Mouse (Mus musculus) embryonic facial prominence, embryonic 13.5 days (tissue): Measurements from ENCODE around the gene Mgarp. TPM values are rescaled to one million over a fixed set of nuclear protein-coding genes. Genes with fewer than 3 reads are reported as not detected.
"Not testable (repeated sequence)": the region's sequence is repeated elsewhere in the genome, so short reads cannot be mapped to it uniquely, and the experiment has no call there.

Experiments
- ATAC-seq: fragments of 200-750 bp; cut with Nextera tagmentation; 2 replicates; pipeline ENCODE4 v1.8.0; 2017; ENCODE audit warnings: low read depth; ENCODE audit not compliant: insufficient number of reproducible peaks, insufficient read depth, low FRiP score, low TSS enrichment
- H3K27ac ChIP-seq: fragments of 300-500 bp; sonication (generic); 2 replicates; pipeline ENCODE4 v1.5.1; 2015; ENCODE audit warnings: moderate library complexity, mild to moderate bottlenecking, inconsistent platforms
- H3K27me3 ChIP-seq: fragments of 300-500 bp; sonication (generic); 2 replicates; pipeline ENCODE4 v1.6.1; 2015; ENCODE audit warnings: mild to moderate bottlenecking, inconsistent platforms
- H3K36me3 ChIP-seq: fragments of 300-500 bp; sonication (generic); 2 replicates; pipeline ENCODE4 v1.6.1; 2015; ENCODE audit warnings: mild to moderate bottlenecking, inconsistent platforms
- H3K4me1 ChIP-seq: fragments of 300-500 bp; sonication (generic); 2 replicates; pipeline ENCODE4 v1.6.1; 2015; ENCODE audit warnings: inconsistent platforms
- H3K4me2 ChIP-seq: fragments of 300-500 bp; sonication (generic); 2 replicates; pipeline ENCODE4 v1.6.1; 2015; ENCODE audit warnings: moderate library complexity, mild to moderate bottlenecking, inconsistent platforms
- H3K4me3 ChIP-seq: fragments of 300-500 bp; sonication (generic); 2 replicates; pipeline ENCODE4 v1.5.1; 2015; ENCODE audit warnings: mild to moderate bottlenecking, inconsistent platforms
- H3K9ac ChIP-seq: fragments of 300-500 bp; sonication (generic); 2 replicates; pipeline ENCODE4 v1.6.1; 2015; ENCODE audit warnings: mild to moderate bottlenecking, inconsistent platforms
- H3K9me3 ChIP-seq: fragments of 300-500 bp; sonication (generic); 2 replicates; pipeline ENCODE4 v1.6.1; 2016; ENCODE audit warnings: inconsistent platforms
- WGBS: fragments of 180-500 bp; shearing (Covaris S2); methylation state at CpG from one replicate; pipeline ENCODE4 v1.1.7; 2015; ENCODE audit warnings: mixed read lengths; 5-methylcytosine and 5-hydroxymethylcytosine counted together
- polyA plus RNA-seq: library from polyadenylated mRNA; unstranded; fragments of >200 nt; fragmentation: Nextera tagmentation; extraction: Ambion mirVana; gene quantifications from 2 replicates; pipeline ENCODE4 v1.2.1, GENCODE M21; 2015

Gene Mgarp
- polyA plus RNA-seq: 5.2 and 7.0 TPM in 2 replicates

DNA sequence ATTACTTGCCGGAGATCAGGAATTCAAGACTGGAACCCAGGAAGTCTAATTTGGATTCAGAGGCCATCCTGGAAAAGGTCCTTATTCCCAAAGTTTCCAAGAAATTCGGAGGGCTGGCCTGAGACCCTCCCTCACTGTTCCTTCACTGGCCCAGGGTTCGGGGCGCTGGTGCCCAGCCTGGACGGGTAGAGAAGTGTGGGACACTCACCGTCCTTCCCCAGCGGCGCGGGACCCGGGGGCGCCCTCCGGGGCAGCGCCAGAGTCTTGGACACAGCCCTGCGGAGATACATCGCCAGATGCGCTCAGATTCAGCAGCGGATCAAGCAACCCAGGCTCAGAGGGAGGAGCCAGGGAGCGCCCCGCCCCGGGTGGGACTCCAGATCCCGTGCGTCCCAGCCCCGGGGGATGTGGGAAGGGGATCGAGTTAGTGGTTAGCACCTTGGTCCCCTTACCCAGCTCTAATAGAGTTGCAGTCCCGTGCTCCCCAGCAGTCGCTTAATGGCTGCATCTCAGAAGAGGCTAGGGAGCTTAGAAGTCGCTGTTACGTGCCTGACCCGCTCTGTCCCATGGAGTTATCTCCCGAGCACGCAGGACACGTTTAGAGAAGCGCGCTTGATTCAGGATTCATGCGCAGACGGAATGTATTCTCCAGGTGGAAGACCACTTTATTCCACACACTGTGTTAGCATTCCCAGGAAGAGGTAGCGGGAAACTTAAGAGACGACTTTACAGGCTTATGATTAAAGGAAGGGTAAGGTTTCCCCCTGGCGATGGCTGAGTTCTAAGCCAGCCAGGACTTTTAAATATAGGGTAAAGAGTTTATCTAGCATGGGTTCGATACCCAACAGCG, at the start of gene Mgarp:
Mgarp (minus strand) TSS at position 520 of the 850 bp plus-strand sequence.
- H3K4me1 ChIP-seq: peaks cover 18% of the 10 kb centered on the region; the same call in 1 of the 2 replicates
- peak within 1 kb of the TSS; percentile 53 for H3K4me3 ChIP-seq
- H3K4me2 ChIP-seq: peak within 1 kb of the TSS; percentile 73
- peak within 1 kb of the TSS; percentile 67 for H3K9ac ChIP-seq
- peak; percentile 76; the same call in 1 of the 2 replicates for ATAC-seq
- no peak within 1 kb of the TSS for H3K27ac ChIP-seq
- no peaks in the 10 kb centered on the region for H3K36me3 ChIP-seq
- no peaks in the 10 kb centered on the region for H3K9me3 ChIP-seq
- peaks cover 23% of the 10 kb centered on the region for H3K27me3 ChIP-seq
- WGBS: 2% methylated on average over 41 of the region's 41 CpGs

DNA sequence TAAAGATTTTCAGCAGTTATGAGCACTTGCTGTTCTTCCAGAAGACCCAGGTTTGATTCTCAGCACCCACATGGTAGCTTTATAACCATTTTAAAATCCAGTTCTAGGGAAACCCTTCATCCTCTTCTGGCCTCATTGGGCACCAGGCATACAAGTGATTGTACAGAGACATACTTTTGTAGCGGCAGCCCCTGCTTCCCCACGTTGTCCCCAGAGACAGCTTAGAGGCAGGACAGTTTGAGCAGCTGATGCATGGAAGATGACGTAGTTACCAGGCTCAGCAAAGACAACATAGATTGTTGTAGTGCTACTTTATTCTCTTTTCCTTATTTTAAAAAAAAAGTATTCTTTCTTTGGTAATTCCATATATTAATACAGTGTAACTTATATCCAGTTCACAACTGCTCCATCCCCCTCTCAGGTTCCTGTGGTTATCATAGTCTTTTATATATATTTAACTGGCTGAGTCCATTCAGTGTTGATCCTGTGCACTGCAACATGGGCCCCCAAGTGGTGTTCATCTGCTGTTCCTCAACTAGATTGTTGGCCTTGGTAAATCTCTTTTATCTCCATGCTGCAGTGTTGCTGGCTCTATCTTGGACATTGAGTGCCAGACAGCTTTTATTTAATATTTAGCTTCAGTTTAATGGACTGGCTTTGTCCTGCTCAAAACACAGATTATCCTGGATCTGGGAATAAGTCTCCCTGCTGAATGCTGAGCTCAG, 38.5 kb upstream of the Mgarp start:
- no peak overlapping the region for H3K4me2 ChIP-seq
- no peaks in the 10 kb centered on the region for H3K4me1 ChIP-seq
- no peak overlapping the region for H3K4me3 ChIP-seq
- no peak for ATAC-seq
- H3K9me3 ChIP-seq: no peaks in the 10 kb centered on the region
- no peak overlapping the region for H3K9ac ChIP-seq
- 86% methylated on average over 3 of the region's 3 CpGs for WGBS
- H3K27ac ChIP-seq: no peak overlapping the region
- peaks cover 16% of the 10 kb centered on the region; the same call in 1 of the 2 replicates for H3K36me3 ChIP-seq
- no peaks in the 10 kb centered on the region for H3K27me3 ChIP-seq

DNA sequence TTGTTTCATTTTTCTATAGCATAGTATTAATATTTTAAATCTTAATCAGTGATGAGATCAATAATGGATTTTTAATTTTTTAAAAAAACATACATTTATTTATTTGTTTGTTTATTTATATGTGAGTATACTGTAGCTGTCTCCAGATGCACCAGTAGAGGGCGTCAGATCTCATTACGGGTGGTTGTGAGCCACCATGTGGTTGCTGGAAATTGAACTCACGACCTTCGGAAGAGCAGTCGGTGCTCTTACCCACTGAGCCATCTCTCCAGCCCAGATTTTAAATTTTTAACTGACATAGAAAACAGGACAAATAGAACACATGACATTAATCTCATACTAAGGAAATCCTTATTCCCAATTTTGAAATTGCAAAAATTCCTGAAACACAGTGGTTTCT, 37.8 kb upstream of the Mgarp start:
- not testable (repeated sequence) for H3K4me1 ChIP-seq, H3K4me2 ChIP-seq, H3K9me3 ChIP-seq, H3K27me3 ChIP-seq, H3K27ac ChIP-seq, H3K4me3 ChIP-seq, H3K9ac ChIP-seq, ATAC-seq
- peaks cover 11% of the 10 kb centered on the region; the same call in 1 of the 2 replicates for H3K36me3 ChIP-seq
- 85% methylated on average over 5 of the region's 5 CpGs for WGBS

DNA sequence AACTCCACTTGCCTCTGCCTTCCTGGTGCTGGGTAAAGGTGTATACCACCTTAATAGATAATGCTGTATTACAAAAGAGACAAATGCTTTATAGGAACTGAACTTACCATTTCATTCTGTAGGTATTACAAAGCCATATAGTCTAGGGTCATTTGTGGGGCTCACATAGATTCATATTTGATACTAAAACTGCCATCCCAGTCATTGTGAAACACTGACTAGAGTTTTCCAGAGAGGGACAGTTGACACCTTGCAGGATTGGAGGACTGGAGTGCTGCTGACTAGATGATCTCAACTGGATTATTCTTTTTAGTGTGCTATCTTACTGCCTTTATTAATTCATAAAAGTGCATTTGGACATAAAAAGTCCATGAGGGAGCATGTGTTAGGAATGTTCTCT, 28.9 kb upstream of the Mgarp start:
- Histone ChIP-seq H3K27ac (no peak overlapping the region), H3K36me3 (0 out of 2 replicates have a peak, but pooled peaks cover 4% of the 10 kb centered on the region), H3K4me1 (0 out of 2 replicates have a peak, but pooled peaks cover 3% of the 10 kb centered on the region), H3K27me3 (no peaks in the 10 kb centered on the region), H3K9me3 (no peaks in the 10 kb centered on the region), H3K4me3 (no peak overlapping the region), H3K9ac (no peak overlapping the region), H3K4me2 (no peak overlapping the region)
- ATAC-seq: no peak

DNA sequence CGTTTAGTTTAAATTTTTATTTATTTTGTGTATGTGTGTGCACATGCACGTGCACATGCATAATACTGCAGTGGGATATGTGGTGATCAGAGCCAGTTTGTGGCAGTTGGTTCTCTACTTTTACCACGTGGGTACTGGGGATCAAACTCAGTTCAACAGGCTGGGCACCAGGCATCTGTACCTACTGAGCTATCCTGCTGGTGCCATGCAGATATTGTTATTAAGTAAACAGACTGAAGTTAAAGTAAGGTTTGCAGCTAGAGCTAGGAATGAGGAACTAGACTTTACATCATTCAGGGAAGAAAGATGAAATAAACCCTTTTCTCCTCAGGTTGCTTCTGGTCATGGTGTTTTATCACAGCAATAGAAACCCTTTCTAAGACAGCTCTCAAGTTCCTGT, 25.4 kb upstream of the Mgarp start:
- WGBS: 79% methylated on average over 3 of the region's 3 CpGs
- Histone ChIP-seq H3K27ac (no peak overlapping the region), H3K4me1 (peaks cover 16% of the 10 kb centered on the region), H3K9ac (no peak overlapping the region), H3K36me3 (0 out of 2 replicates have a peak, but pooled peaks cover 4% of the 10 kb centered on the region), H3K4me2 (no peak overlapping the region), H3K9me3 (no peaks in the 10 kb centered on the region), H3K4me3 (no peak overlapping the region), H3K27me3 (no peaks in the 10 kb centered on the region)
- no peak for ATAC-seq

DNA sequence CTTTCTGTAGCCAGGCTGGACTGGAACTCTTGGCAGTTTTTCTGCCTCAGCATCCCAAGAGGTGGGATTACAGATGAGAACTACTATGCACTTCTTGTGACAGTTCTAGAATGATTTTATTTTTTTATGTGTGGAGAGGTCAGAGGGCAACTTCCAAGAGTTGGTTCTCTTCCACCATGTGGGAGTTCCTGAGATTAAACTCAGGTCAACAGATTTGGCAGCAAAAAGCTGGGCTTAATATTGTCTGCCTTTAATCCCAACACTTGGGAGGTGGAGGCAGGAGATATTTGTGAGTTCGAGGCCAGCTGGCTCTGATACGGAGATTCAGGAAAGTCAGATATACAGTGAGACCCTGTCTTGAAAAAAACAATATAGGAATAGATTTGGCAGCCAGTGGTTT, 21.4 kb upstream of the Mgarp start:
- H3K4me3 ChIP-seq: peak overlapping the region; percentile 97; the same call in 1 of the 2 replicates

DNA sequence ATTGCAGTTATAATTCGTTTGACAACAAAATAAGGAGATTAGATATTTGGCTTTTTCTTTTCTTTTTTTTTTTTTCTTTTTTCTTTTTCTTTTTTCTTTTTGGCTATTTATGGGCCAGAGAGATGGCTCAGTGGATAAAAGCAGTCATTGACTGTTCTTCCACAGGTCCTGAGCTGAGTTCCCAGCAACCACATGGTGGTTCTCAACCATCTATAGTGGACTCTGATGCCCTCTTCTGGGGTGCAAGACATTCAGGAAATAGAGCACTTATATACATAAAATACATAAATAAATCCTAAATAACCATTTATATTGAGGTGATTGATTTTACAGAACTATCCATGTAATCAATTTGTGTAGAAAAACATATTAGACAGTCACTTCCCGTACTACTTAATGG, 20.9 kb upstream of the Mgarp start:
- Histone ChIP-seq H3K36me3 (0 out of 2 replicates have a peak, but pooled peaks cover 4% of the 10 kb centered on the region), H3K27me3 (no peaks in the 10 kb centered on the region), H3K27ac (no peak overlapping the region), H3K9me3 (no peaks in the 10 kb centered on the region), H3K4me3 (peak overlapping the region; percentile 97), H3K9ac (no peak overlapping the region), H3K4me2 (peak overlapping the region; percentile 80), H3K4me1 (peaks cover 24% of the 10 kb centered on the region)
- 49% methylated on average over 2 of the region's 2 CpGs for WGBS
- no peak for ATAC-seq

More for the DNA sequence above, 21.4 kb upstream of the Mgarp start:
- Histone ChIP-seq H3K27me3 (no peaks in the 10 kb centered on the region), H3K4me2 (peak overlapping the region; percentile 80), H3K36me3 (0 out of 2 replicates have a peak, but pooled peaks cover 4% of the 10 kb centered on the region), H3K9ac (peak overlapping the region; percentile 32), H3K27ac (no peak overlapping the region), H3K9me3 (no peaks in the 10 kb centered on the region), H3K4me1 (peaks cover 24% of the 10 kb centered on the region)
- ATAC-seq: no peak
- 71% methylated on average over 2 of the region's 2 CpGs for WGBS

DNA sequence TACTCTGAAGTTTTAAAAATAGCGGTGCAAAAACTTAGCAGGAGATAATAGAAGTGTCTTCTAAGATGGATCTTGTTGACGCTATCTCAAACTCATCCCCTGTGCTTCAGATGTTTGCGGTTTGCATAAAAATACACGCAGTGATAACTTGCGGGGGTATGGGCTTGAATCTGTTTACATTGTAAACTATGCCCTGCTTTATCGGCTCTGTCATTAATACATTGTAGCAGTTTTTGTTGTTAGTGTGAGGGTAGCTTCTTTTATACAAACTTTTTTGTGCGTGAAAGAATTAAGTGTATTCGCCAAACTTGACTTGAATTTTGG, 20.6 kb upstream of the Mgarp start:
- H3K9ac ChIP-seq: peak overlapping the region; percentile 99
- peak overlapping the region; percentile 95; the same call in 1 of the 2 replicates for H3K27ac ChIP-seq
- 7% methylated on average over 8 of the region's 8 CpGs for WGBS
- no peak for ATAC-seq
- H3K9me3 ChIP-seq: no peaks in the 10 kb centered on the region
- H3K27me3 ChIP-seq: no peaks in the 10 kb centered on the region
- 0 out of 2 replicates have a peak, but pooled peaks cover 4% of the 10 kb centered on the region for H3K36me3 ChIP-seq
- H3K4me2 ChIP-seq: peak overlapping the region; percentile 80
- peak overlapping the region; percentile 97 for H3K4me3 ChIP-seq
- peaks cover 24% of the 10 kb centered on the region for H3K4me1 ChIP-seq

DNA sequence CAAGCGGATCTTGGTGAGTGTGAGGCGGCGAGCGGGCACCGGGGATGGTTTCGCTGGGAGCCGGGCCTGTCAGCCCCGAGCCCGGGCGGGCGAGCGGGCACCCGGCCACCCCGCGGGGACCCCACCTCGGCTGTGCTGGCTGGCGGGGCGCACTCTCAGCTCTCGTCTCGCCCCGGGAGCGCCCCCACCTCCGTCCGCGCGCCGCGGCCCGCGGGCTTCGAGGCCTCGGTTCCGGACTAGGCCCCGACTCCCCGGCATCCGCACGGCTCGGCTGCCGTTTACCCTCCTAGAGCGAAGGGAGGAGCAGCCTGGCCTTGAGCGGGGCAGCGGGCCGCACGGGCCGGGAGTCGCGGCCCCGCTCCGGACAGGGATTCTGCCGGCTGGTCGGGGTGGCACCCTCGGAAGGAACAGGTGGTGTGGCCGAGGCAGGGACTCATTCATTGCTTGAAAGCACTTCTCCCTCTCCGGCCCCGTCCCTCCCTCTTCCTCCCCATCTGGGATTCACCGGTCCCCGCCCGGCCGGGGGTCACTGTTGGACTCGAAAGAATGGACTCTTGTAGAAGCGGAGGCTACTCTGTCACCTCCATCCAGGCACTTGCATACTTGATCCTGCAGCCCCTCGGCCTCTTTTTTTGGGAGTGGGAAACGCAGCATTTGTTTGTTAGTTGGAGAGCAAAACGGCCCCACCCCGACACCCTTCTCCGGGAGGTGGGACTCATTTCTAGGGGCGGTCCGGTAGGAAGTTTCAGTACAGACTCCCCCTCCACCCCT, 20.0 kb upstream of the Mgarp start:
- peaks cover 21% of the 10 kb centered on the region for H3K4me1 ChIP-seq
- H3K4me2 ChIP-seq: peak overlapping the region; percentile 80
- H3K27ac ChIP-seq: peak overlapping the region; percentile 95
- 0 out of 2 replicates have a peak, but pooled peaks have one; percentile 23 for ATAC-seq
- peak overlapping the region; percentile 97 for H3K4me3 ChIP-seq
- peak overlapping the region; percentile 99 for H3K9ac ChIP-seq
- H3K9me3 ChIP-seq: no peaks in the 10 kb centered on the region
- no peaks in the 10 kb centered on the region for H3K27me3 ChIP-seq
- H3K36me3 ChIP-seq: no peaks in the 10 kb centered on the region
- under 1% methylated on average over 66 of the region's 68 CpGs for WGBS

DNA sequence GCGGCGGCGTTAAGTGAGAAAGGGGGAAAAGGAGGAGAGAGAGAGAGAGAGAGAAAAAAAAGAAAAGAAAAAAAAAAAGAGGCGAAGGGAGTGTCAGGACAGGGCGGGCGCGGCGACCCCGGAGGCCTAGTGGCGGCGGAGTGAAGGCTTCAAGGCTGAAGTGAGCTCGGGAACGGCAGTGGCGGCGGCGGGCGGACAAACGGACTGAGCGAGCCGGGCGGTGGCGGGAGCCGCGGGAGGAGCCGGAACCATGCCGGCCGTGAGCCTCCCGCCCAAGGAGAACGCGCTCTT, 19.5 kb upstream of the Mgarp start:
- Histone ChIP-seq H3K4me3 (peak overlapping the region; percentile 97), H3K4me2 (peak overlapping the region; percentile 80), H3K27ac (peak overlapping the region; percentile 95), H3K36me3 (no peaks in the 10 kb centered on the region), H3K9ac (peak overlapping the region; percentile 99), H3K27me3 (no peaks in the 10 kb centered on the region), H3K4me1 (peaks cover 21% of the 10 kb centered on the region), H3K9me3 (no peaks in the 10 kb centered on the region)
- ATAC-seq: no peak
- WGBS: 1% methylated on average over 29 of the region's 30 CpGs
